Mouse (Mus musculus) hindbrain, embryonic 15.5 days (tissue): ENCODE results near the gene Cenpj. TPM values are rescaled to one million over a fixed set of nuclear protein-coding genes. Genes with fewer than 3 reads are reported as not detected.

ENCODE experiments used
- ATAC-seq: fragments of 200-750 bp; cut with Nextera tagmentation; 2 replicates; pipeline ENCODE4 v1.8.0; 2017; ENCODE audit warnings: low read depth, moderate number of reproducible peaks, moderate TSS enrichment; ENCODE audit not compliant: low FRiP score
- H3K27ac ChIP-seq: fragments of 300-500 bp; sonication (generic); replicated peaks from 2 replicates; pipeline ENCODE4 v1.5.1; 2015; ENCODE audit warnings: mild to moderate bottlenecking, inconsistent platforms
- H3K27me3 ChIP-seq: fragments of 300-500 bp; sonication (generic); 2 replicates; pipeline ENCODE4 v1.6.1; 2015; ENCODE audit warnings: control low read depth, inconsistent platforms
- H3K36me3 ChIP-seq: fragments of 300-500 bp; sonication (generic); 2 replicates; pipeline ENCODE4 v1.6.1; 2015; ENCODE audit warnings: control low read depth, inconsistent platforms
- H3K4me1 ChIP-seq: fragments of 300-500 bp; sonication (generic); replicated peaks from 2 replicates; pipeline ENCODE4 v1.6.1; 2015; ENCODE audit warnings: control low read depth, inconsistent platforms
- H3K4me2 ChIP-seq: fragments of 300-500 bp; sonication (generic); 2 replicates; pipeline ENCODE4 v1.6.1; 2015; ENCODE audit warnings: moderate library complexity, mild to moderate bottlenecking, inconsistent platforms
- H3K4me3 ChIP-seq: fragments of 300-500 bp; sonication (generic); 2 replicates; pipeline ENCODE4 v1.5.1; 2015; ENCODE audit warnings: mild to moderate bottlenecking, inconsistent platforms
- H3K9ac ChIP-seq: fragments of 300-500 bp; sonication (generic); 2 replicates; pipeline ENCODE4 v1.6.1; 2015; ENCODE audit warnings: inconsistent platforms
- H3K9me3 ChIP-seq: fragments of 300-500 bp; sonication (generic); 2 replicates; pipeline ENCODE4 v1.6.1; 2016; ENCODE audit warnings: control low read depth, inconsistent platforms
- WGBS: fragments of 180-500 bp; shearing (Covaris S2); methylation state at CpG from one replicate; pipeline ENCODE4 v1.1.7; 2015; 5-methylcytosine and 5-hydroxymethylcytosine counted together
- polyA plus RNA-seq: library from polyadenylated mRNA; unstranded; fragments of >200 nt; fragmentation: Nextera tagmentation; extraction: Ambion mirVana; gene quantifications from 2 replicates; pipeline ENCODE4 v1.2.1, GENCODE M21; 2015

Cenpj gene
- polyA plus RNA-seq, 1 experiment from 2014 or later = 5.3 TPM

DNA sequence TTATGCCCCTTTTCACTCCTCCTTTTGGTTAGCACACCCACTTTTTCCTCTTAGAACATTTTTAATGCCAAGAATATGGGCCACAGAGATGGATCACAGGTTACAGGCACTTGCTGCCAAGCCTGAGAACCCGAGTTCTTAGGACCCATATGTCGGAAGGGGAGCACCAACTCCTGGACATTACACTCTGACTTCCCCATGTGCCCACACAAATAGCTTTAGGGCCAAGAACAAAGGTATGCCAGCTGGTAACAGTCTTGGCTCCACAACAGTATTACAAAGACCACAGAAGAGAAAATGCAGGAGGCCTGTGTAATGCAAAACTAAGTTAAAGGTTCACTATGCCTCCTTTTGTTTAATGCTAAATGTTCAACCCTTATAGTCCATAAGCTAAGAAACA lies 44.4 kb downstream of the Cenpj start:
- 65% methylated on average over 2 of the region's 2 CpGs for WGBS
- Histone ChIP-seq H3K27ac (no peak overlapping the region), H3K4me1 (no peaks in the 10 kb centered on the region), H3K4me2 (no peak overlapping the region), H3K27me3 (no peaks in the 10 kb centered on the region), H3K4me3 (no peak overlapping the region), H3K9me3 (no peaks in the 10 kb centered on the region), H3K9ac (no peak overlapping the region), H3K36me3 (peaks cover 14% of the 10 kb centered on the region)
- no peak for ATAC-seq

DNA sequence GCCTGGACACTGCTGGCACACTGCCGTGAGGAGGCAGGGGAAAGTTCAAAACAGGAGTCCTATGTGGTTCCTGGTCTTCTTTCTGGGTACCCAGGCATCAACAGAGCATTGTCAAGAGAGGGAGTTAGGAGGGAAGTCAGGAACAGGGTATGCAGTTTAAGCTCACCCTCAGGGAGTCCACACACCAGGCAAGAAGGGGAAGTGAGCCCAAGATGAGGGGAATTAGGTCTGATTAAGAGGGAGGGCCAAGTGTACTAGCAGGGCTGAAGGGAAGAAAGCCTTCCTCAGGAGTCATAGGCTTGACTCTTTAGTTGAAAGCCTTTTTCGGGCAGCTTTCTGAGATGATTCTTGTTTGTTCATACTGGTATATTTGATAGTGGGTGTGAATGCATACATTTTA lies 60.5 kb downstream of the Cenpj start:
- Histone ChIP-seq H3K4me1 (no peaks in the 10 kb centered on the region), H3K4me3 (no peak overlapping the region), H3K36me3 (no peaks in the 10 kb centered on the region), H3K27ac (no peak overlapping the region), H3K9ac (no peak overlapping the region), H3K4me2 (no peak overlapping the region), H3K27me3 (no peaks in the 10 kb centered on the region), H3K9me3 (no peaks in the 10 kb centered on the region)
- 94% methylated on average over 2 of the region's 2 CpGs for WGBS
- ATAC-seq = no peak

DNA sequence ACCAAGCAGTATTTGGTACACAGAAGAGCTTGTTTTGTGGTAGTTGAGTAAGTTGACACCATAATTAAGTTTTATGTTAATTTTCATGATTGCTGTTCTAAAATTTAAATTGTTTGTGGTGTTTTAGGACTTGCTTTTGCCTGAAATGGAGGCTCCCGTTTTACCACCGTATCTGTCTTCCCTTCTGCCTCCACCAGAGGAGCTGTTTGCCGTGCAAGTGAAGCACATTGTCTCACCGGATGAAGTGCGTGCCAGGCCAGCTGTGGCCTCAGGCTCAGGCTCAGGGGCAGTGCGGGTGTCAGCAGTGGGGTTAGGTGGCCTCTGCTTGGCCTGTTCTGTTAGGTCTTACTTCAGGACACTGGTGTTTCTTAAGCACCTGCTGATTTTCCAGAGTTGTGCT lies 63.1 kb downstream of the Cenpj start:
- no peaks in the 10 kb centered on the region for H3K36me3 ChIP-seq
- H3K4me2 ChIP-seq = no peak overlapping the region
- no peaks in the 10 kb centered on the region for H3K4me1 ChIP-seq
- no peak overlapping the region for H3K4me3 ChIP-seq
- H3K9me3 ChIP-seq = no peaks in the 10 kb centered on the region
- H3K9ac ChIP-seq = no peak overlapping the region
- H3K27me3 ChIP-seq = no peaks in the 10 kb centered on the region
- no peak for ATAC-seq
- H3K27ac ChIP-seq = no peak overlapping the region
- WGBS = 33% methylated on average over 6 of the region's 6 CpGs

DNA sequence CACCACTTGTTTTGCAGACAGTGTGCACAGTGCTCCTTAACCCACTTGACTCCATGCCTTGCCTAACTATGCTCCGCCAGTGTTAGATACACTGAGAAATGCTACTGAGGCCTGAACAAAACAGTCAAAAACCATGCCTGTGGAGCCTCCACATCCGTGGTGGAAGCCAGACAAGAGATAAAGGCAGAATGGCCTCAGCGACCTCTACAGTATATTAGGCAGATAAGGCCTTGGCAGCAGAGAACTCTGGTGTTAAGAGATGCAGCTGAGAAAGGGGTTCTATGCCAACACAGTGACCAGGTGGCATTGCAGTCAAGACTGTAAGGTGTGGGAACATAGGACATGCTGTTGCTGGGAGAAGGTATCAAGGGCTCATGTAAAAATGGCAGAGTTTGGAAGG lies 68.5 kb downstream of the Cenpj start:
- H3K27me3 ChIP-seq = no peaks in the 10 kb centered on the region
- H3K4me3 ChIP-seq = no peak overlapping the region
- H3K9ac ChIP-seq = no peak overlapping the region
- H3K27ac ChIP-seq = no peak overlapping the region
- no peaks in the 10 kb centered on the region for H3K36me3 ChIP-seq
- whole genome bisulfite sequencing = 82% methylated on average over 3 of the region's 3 CpGs
- H3K9me3 ChIP-seq = no peaks in the 10 kb centered on the region
- no peak for ATAC-seq
- no peak overlapping the region for H3K4me2 ChIP-seq
- no peaks in the 10 kb centered on the region for H3K4me1 ChIP-seq

DNA sequence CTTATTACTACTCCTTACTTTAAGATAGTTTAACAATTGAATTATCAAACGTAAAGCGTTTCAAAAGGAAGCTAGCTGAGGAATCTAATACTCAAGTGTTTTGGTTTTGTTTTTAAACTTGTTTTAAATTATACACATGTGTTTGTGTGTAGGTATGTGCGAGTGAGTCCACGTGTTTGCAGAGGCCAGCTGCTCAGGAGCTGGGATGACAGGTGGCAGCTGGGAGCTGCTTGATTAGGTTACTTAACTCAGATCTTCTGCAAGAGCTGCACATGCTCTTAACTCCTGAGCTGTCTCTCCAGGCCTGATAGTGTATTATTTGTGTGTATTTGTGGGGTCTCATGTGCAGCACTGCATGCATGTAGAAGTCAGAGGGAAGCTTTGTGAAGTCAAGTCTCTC lies 72.8 kb downstream of the Cenpj start:
- Histone ChIP-seq H3K9me3 (no peaks in the 10 kb centered on the region), H3K9ac (no peak overlapping the region), H3K4me3 (no peak overlapping the region), H3K4me2 (no peak overlapping the region), H3K27ac (no peak overlapping the region), H3K36me3 (no peaks in the 10 kb centered on the region), H3K4me1 (no peaks in the 10 kb centered on the region), H3K27me3 (no peaks in the 10 kb centered on the region)
- WGBS = 84% methylated on average over 4 of the region's 4 CpGs
- ATAC-seq = no peak

DNA sequence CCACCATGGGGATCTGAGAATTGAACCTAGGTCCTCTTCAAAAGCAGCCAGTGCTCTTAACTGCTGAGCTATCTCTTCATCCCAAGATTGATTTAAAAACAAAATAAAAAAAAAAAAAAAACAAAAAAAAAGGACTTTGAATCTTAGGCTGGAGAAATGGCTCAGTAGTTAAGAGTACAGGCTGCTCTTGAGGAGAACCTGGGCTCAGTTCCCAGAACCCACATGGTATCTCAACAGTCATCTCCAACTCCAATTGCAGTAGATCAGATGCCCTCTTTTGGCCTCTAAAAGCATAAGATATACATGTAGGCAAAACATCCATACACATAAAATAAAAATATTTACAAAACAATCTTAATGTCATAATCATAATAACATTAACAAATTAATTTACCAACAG lies 85.4 kb downstream of the Cenpj start:
- Histone ChIP-seq H3K27me3 (no peaks in the 10 kb centered on the region), H3K4me1 (no peaks in the 10 kb centered on the region), H3K9ac (no peak overlapping the region), H3K27ac (no peak overlapping the region), H3K4me2 (no peak overlapping the region), H3K36me3 (no peaks in the 10 kb centered on the region), H3K4me3 (no peak overlapping the region), H3K9me3 (no peaks in the 10 kb centered on the region)
- no peak for ATAC-seq

Other genes with a start within 250 kb of the Cenpj start
- gene Atp12a, start 210.4 kb downstream of the Cenpj start, polyA plus RNA-seq = 0.18 and 0.25 TPM in 2 replicates
- 1.3 and 1.6 TPM in 2 replicates for gene Rnf17, start 172.8 kb downstream of the Cenpj start, polyA plus RNA-seq
- gene Parp4, start 194 bp upstream of the Cenpj start, polyA plus RNA-seq = 1.3 and 1.7 TPM in 2 replicates
- gene Mphosph8, start 92.8 kb upstream of the Cenpj start, polyA plus RNA-seq = 35.8 and 42.4 TPM in 2 replicates
- gene Pspc1, start 202.9 kb upstream of the Cenpj start, polyA plus RNA-seq = 35.3 and 38.9 TPM in 2 replicates
- gene Zmym5, start 236.3 kb upstream of the Cenpj start, polyA plus RNA-seq = 29.9 and 30.4 TPM in 2 replicates